Mouse (Mus musculus): Measurements from ENCODE around the gene Znrf2. TPM values are rescaled to one million over a fixed set of nuclear protein-coding genes. Genes with fewer than 3 reads are reported as not detected.

Gene Znrf2
- total and polyA plus RNA-seq, 3 experiments: 16.0 to 26.9 (median 18.3) TPM

DNA sequence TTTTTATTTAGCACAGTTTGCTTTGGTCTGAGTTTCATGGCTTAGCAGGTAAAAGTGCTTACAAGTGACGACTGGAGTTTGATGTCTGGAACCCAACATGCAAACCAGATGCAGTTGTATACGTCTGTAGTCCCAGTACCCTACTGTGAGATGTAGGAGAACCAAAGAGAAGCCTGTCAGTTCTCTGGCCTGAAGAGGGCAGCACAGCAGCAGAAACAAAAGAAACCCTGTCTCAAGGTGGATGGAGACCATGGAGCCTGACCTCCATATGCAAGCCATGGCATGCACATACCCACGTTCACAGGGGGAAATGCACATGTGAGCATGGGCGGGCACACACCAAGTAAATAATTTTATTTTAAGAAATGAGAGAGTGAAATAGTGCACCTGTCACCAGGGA is 100.8 kb downstream of the Znrf2 start:
- Histone ChIP-seq H3K27ac (ENCODE audit: insufficient read depth, low read depth) (no peak overlapping the region), H3K27me3 (replicated peaks) (no peaks in the 10 kb centered on the region), H3K4me1 (ENCODE audit: control insufficient read depth in 1 of 2, insufficient read depth in 2 of 2) (peaks cover 3 to 16% of the 10 kb centered on the region in 2 experiments; a peak in 3 of 4 replicates), H3K9ac (ENCODE audit: insufficient read depth, low read depth) (no peak overlapping the region), H3K9me3 (replicated peaks; ENCODE audit: low read length) (no peaks in the 10 kb centered on the region), H3K4me2 (ENCODE audit: insufficient read depth, low read depth, poor library complexity, severe bottlenecking) (no peak overlapping the region), H3K36me3 (replicated peaks in 1 of 2; ENCODE audit: control insufficient read depth in 1 of 2, insufficient read depth in 1 of 2, low read length in 1 of 2) (no peaks in the 10 kb centered on the region), H3K79me2 (replicated peaks; ENCODE audit: control insufficient read depth, extremely low read depth, insufficient read depth, poor library complexity, severe bottlenecking) (no peaks in the 10 kb centered on the region), H3K4me3 (replicated peaks in 1 of 3; ENCODE audit: low read depth in 2 of 3, low read length in 2 of 3, poor library complexity in 1 of 3) (no peak overlapping the region)
- DNase-seq (ENCODE audit: extremely low read depth): peak; percentile 63
- TF ChIP-seq SMC3 (IDR thresholded peaks at IDR 0.05; ENCODE audit: low read depth, low read length) (peak; percentile 65), ETS1 (conservative IDR thresholded peaks at IDR 0.05; ENCODE audit: low read depth, low read length) (no peak), ZMIZ1 (IDR thresholded peaks at IDR 0.05; ENCODE audit: low read depth, low read length) (no peak), MEF2A (IDR thresholded peaks at IDR 0.05; ENCODE audit: borderline replicate concordance, low read depth, low read length) (no peak), RAD21 (IDR thresholded peaks at IDR 0.05; ENCODE audit: low read depth, low read length) (peak; percentile 83), NRF1 (IDR thresholded peaks at IDR 0.05; ENCODE audit: low read depth, low read length) (no peak), MAX (IDR thresholded peaks at IDR 0.05; ENCODE audit: low read length) (no peak), MYC (IDR thresholded peaks at IDR 0.05; ENCODE audit: low read depth, low read length) (no peak), CTCF (conservative IDR thresholded peaks at IDR 0.05 in 1 of 2, IDR thresholded peaks at IDR 0.05 in 1 of 2; ENCODE audit: low read depth in 2 of 2, low read length in 2 of 2) (peak; percentile 58 to 78), ZC3H11A (IDR thresholded peaks at IDR 0.05; ENCODE audit: low read depth, low read length) (no peak)
- in situ Hi-C loops (cut with MboI; ENCODE audit: low pct_ligation_motif_present, low pct_unique_long_range_greater_than_20kb, low sequenced_read_pairs): loop anchor here (10.0 to 25.0 kb wide), 4 partner anchors 97 to 330 kb away; partner anchors contain the start of genes Fkbp14, Plekha8 and Znrf2
- dilution Hi-C loops (cut with MboI; ENCODE audit: extremely low pct_ligation_motif_present, extremely low pct_unique_long_range_greater_than_20kb, low sequenced_read_pairs): no loop called here

DNA sequence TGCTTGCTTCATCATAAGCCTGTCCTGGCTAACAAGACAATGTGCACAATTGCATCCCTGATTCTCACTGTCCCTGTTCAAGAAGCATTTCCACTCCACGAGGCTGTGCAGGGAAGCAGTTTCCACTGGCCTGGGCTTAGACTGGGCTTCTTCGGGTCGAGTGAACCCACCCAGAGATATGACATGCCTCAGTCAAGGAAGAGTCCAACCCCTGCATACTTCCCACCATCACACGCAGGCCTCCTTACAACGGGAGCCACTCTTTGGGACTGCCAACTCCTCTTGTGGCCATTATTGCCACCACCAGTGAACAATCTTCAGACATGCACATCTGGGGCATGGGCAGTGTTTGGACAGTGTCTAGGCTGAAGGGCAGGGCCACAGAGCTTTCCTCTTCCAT is 101.8 kb downstream of the Znrf2 start:
- Histone ChIP-seq H3K36me3 (replicated peaks in 1 of 2; ENCODE audit: control insufficient read depth in 1 of 2, insufficient read depth in 1 of 2, low read length in 1 of 2) (no peaks in the 10 kb centered on the region), H3K4me2 (ENCODE audit: insufficient read depth, low read depth, poor library complexity, severe bottlenecking) (no peak overlapping the region), H3K9me3 (replicated peaks; ENCODE audit: low read length) (no peaks in the 10 kb centered on the region), H3K79me2 (replicated peaks; ENCODE audit: control insufficient read depth, extremely low read depth, insufficient read depth, poor library complexity, severe bottlenecking) (no peaks in the 10 kb centered on the region), H3K9ac (ENCODE audit: insufficient read depth, low read depth) (no peak overlapping the region), H3K4me3 (replicated peaks in 1 of 3; ENCODE audit: low read depth in 2 of 3, low read length in 2 of 3, poor library complexity in 1 of 3) (no peak overlapping the region), H3K4me1 (ENCODE audit: control insufficient read depth in 1 of 2, insufficient read depth in 2 of 2) (peaks cover 3 to 16% of the 10 kb centered on the region in 2 experiments; a peak in 3 of 4 replicates), H3K27me3 (replicated peaks) (no peaks in the 10 kb centered on the region), H3K27ac (ENCODE audit: insufficient read depth, low read depth) (no peak overlapping the region)
- TF ChIP-seq MAX (IDR thresholded peaks at IDR 0.05; ENCODE audit: low read length) (no peak), MEF2A (IDR thresholded peaks at IDR 0.05; ENCODE audit: borderline replicate concordance, low read depth, low read length) (no peak), MAFK (IDR thresholded peaks at IDR 0.05; ENCODE audit: insufficient replicate concordance, low read length) (no peak), ELF1 (IDR thresholded peaks at IDR 0.05; ENCODE audit: low read depth, low read length) (no peak), ZKSCAN1 (IDR thresholded peaks at IDR 0.05; ENCODE audit: borderline replicate concordance, low read depth, low read length) (no peak), IRF4 (IDR thresholded peaks at IDR 0.05; ENCODE audit: low read depth, low read length) (no peak), GABPA (IDR thresholded peaks at IDR 0.05; ENCODE audit: insufficient replicate concordance, low read depth, low read length) (no peak), JUN (IDR thresholded peaks at IDR 0.05; ENCODE audit: insufficient read depth, low read depth, low read length) (no peak), KAT2A (IDR thresholded peaks at IDR 0.05; ENCODE audit: insufficient replicate concordance, low read length) (no peak), TCF12 (IDR thresholded peaks at IDR 0.05; ENCODE audit: low read depth, low read length) (no peak), NELFE (IDR thresholded peaks at IDR 0.05; ENCODE audit: low read depth, low read length) (no peak)
- no peak for DNase-seq (ENCODE audit: extremely low read depth)
- in situ Hi-C loops (cut with MboI; ENCODE audit: low pct_ligation_motif_present, low pct_unique_long_range_greater_than_20kb, low sequenced_read_pairs) (loop anchor here (10.0 to 25.0 kb wide), 4 partner anchors 96 to 331 kb away; partner anchors contain the start of genes Fkbp14, Plekha8 and Znrf2), dilution Hi-C loops (cut with MboI; ENCODE audit: extremely low pct_ligation_motif_present, extremely low pct_unique_long_range_greater_than_20kb, low sequenced_read_pairs) (no loop called here)

All from CH12.LX (cell line).